Mouse (Mus musculus) natural killer cell, adult 2 months (primary cell): ENCODE results near the gene Pygm.

Source experiments
- DNase-seq, 2 experiments: peaks; one replicate each; pipeline ENCODE4 v3.0.0; 2022; ENCODE audit warnings: low spot score in 2 of 2

Pygm gene

GRCm38 (mm10) chr19:6409936-6410335 lies 25.7 kb downstream of the Pygm start:
- DNase-seq = no peak

DNA sequence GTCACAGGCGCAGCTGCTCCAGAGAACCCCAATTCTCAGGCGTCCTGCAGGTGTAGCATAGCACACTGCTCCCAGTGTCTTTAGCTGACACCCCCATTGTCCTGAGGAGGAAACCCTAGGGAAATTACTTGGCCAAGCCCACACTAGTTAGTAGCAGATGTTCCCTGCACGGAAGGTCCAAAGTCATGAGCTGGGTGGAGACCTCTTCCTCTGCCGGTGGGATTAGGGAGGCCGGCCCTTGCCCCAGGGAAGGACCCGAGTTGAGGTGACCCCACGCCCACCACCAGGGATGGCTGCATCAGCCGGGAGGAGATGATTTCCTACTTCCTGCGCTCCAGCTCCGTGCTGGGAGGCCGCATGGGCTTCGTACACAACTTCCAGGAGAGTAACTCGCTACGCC lies 28.6 kb downstream of the Pygm start:
- DNase-seq = no peak

DNA sequence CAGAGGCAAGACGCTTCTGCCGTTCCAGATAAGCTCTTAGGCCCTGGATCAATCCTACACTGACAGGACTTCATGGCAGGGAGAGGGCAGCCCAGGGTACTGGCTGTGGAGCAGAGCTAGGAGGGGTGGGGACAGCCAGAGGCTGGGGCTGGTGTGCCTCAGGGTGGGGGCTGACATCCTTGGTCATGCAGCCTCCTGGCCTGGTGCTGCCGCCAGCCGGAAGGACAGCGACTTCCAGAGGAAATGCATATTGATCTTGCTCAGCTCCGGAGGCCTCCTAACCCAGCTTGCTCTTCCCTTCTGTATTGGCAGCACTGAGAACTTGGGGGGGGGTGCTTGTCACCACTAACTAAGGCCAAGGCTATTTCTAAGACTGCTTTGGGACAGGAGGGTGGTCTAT lies 31.3 kb downstream of the Pygm start:
- no peak for DNase-seq

DNA sequence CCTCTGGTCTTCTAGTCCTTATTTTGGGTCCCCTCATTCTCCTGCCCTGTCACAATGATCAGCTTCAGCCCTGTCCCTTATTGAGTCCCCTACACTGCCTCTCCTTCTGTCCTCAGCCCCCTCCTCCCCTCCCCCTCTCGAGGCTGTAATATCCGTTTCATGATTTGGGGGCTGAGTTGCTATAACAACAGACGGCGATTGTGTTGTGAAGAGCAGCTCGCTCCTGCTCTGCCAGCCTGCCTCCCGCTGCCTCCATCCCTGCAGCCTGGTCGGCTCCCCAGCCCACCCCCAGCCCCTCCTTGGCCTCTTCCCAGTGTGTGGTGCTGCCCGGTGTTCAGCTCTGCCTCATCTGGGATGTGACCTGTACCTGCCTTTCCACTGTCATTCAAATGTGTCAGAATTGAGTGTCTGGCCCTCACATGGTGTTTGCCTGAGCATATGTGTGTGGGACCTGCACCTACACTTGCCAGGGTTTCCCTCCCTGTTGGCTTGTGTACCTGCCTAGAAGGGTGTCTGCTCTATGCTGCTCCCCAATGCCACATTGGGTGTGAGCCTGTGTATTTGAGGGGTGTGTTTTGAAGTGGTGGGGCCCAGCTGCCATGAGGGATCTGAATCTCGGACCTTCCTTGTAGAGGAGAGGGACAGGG lies 32.0 kb downstream of the Pygm start:
- no peak for DNase-seq

- DNase-seq = no peak
These were observed 32.9 kb downstream of the Pygm start for GRCm38 (mm10) chr19:6416894-6417761.

DNA sequence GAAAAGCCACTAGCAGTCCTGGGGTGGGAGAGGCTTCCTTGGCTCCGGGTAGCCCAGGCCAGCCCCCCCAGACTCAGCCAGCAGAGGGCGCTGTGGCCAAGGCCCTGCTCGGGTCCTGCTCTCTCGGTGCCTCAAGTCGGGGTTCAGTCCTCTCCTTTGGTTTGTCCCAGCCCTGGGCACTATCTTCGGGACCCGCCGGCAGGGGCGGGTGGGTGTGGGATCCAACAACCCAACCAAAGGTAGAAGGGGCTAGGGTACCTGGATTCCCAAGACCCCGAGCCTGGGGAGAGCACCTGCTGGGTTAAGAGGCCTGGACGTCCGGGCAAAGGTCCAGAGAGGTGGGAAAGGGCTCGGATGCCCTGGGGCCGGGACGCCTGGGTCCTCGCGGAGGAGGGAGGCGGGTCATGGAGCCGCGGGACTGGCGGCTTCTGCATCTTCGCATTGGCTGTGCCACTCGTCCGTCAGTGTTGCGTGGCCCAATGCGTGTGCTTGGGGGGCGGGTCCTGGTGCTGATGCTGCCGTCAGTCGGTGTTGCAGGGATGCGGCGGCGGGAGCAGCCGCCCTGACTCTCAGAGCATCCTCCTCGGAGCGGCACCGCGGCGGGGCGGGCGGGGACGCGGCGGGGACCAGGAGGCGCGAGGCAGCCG lies 34.2 kb downstream of the Pygm start, which contains the start of gene Nrxn2:
Gene Nrxn2 (plus strand): TSS at position 499 of the 647 bp plus-strand sequence.
- peak; percentile 68 to 82 for DNase-seq

GRCm38 (mm10) chr19:6418984-6419692 lies 34.9 kb downstream of the Pygm start:
- no peak for DNase-seq

DNA sequence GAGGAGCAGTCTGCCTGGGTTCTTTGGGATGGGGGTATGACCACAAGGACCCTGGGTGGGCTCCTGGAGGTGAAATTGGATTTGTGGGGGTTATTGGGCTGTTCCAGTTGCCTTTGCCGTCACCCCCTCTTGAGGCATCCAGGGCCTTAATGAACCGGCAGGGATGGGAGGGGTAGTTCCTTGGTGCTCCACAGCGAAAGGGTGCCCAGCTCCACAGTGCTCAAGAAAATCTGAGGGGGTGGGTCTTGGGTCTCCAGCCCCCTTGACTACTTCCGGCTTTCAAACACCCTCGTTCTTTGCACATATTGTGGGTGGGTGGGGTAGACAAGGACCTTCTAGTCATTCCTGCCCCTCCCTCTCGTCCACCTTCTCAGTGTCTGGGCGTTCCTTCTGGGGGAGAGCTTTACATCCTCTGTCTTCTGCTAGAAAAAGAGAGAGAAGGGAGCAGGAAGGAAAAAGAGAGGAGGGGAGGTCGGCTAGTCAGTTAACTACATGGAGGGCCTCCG lies 35.7 kb downstream of the Pygm start:
- DNase-seq = no peak

DNA sequence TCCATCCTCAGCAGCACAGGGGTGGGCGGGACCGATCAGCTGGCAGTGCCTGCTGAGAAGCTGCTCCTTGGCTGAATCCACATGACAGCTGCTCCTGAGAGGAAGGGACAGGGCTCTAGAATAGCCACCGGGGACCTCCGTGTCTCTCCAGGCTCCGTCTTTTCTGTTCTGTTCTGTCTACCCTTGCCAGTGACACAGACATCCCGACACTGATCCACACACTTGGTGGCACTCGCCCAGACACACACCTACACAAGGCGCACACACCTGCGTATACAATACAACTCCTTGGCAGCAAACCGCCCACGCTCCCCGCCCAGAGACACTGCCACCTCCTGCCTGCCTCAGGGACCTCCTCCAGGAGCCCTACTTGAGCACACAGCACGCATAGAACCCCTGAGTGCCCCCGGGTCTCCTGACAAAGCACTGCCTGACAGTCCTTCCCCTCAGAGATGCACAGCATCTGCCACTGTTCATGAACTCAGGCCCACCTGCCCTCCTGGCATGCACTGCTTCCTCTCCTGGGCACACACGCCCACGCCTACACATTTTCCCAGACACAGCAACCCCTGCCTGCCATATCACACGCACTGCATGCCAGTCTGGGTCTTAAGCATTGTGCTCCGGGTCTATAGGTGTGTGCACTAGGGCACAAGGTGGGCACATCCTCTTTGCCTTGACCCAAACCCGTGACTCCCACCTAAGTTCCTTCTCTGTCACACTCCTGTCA lies 36.4 kb downstream of the Pygm start:
- no peak for DNase-seq

DNA sequence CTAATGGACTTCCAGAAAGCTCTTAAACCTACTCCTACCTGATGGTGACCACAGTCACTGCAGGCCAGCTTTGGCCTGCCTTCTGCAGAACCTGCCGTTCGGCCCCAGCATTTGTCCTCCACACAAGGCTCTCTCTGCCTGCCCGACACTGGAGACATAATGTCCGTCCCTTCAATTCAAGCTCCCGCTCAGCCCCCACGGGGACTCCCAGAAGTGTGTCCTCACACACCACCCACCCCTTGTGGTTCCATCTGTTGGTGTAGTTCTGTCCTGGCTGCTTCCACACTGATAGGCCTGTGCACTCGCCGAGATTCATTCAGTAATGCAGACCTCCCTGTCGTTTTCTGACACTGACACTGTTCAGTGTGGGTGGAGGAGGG lies 37.0 kb downstream of the Pygm start:
- DNase-seq = no peak

DNA sequence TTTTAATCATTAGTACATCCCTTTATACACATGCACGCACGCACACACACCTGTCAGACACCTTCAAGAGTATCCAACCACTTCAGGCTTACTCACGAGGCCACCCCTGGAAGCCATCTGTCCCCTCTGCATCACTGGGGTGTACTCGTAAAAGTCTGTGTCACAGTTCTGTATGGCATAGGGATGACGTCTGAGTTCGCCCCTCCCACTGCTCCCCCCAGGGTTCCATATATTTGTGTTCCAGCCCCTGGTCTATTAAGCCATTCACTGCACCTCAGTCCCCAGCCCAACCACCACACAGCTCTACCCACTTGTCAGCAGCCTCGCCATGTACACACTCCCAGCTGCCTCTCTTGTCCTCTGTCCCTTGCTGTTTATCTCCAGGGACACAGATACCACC lies 37.8 kb downstream of the Pygm start:
- no peak for DNase-seq

DNA sequence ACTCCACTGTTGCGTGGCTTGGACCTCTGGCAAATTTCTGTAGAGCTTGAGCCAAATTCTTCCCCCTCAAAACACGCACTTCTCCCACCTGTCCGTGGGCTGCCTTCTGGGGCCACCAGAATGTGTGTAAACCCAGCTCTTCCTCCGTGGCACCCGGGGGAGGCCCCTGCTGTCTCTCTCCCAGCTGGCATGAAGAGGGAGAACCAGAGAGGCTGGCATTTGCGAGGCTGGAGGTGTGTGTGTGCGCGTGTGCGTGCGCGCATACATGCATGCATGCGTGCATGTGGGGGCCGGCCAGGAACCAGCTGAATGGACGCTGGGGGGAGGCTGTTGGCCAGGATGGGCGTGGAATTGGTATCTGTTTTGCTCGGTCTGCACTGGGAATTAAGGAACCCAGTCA lies 39.0 kb downstream of the Pygm start:
- DNase-seq = no peak

DNA sequence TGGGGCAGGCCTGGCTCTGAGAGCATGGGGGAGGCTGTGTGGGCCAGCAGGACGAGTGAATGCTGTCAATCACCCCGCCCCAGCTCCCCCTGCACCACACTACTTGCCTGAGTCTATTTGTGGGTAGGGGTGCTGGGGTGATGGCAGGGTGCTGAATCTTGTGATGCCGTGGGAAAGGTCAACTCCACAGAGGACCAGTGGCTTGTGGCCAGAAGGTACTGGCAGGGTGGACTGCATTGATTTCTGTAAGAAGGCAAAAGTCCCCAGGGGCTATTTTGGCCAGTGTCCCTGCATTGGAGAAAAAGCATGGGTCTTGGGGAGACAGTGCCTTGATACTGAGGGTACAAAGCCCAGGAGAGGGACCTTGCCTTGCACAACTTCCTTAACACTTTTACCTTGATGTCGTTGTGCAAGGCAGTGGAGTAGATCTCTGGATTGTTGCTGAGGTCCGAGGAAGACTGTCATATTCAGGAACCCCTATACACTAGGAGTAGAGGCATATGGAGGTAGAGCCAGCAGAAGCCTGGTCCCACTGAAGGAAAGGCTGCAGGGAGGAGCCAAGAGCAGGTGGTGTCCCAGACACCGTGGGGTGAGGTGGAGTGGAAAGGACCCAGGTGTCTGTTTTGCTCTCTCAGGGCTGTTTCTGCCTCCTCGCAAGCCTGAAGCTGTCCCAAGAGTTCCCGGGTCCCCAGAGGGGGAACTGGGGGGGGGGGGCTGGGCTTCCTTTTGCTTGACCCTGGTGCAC lies 40.1 kb downstream of the Pygm start:
- DNase-seq = no peak

GRCm38 (mm10) chr19:6425595-6425994 lies 41.4 kb downstream of the Pygm start:
- no peak for DNase-seq

DNA sequence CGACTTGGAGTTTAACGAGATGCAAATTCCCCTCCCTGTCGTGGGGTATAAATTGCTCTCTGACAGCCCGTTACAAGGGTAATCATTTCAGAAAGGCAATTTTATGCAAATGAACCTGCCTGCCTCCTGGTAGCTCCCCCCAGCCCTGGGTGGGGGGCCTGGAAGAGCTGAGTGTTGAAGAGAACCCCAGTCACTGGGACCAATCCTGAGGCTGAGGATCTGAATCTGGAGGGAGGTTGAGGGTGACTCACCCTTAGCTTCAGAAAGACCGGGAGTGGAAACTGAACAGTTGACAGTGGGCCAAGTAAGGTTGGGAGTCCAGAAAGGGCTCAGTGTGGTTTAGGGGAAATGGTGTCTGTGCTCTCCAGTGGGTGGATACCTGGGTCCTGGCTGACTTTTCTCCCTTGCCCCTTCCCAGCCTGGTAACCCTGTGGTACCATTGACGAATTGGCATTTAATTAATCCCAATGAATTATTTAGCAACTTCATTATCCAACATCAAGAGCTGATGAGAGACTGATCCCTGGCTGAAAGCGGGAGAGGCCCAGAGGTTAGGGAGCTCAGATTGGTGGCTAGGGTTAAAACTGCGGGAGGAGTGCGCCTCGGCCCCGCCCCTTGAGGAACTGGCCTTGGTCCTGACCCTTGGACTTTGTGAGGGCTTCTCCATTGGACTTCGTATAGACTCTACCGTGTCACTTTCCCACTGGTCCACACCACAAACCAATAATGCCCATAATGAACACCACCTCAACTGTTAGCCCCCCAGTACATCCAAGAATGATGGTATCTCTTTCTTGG lies 42.7 kb downstream of the Pygm start:
- peak in 1 of 2 experiments; percentile 54 for DNase-seq

- no peak for DNase-seq
These were observed 43.6 kb downstream of the Pygm start for GRCm38 (mm10) chr19:6427653-6428434.

DNA sequence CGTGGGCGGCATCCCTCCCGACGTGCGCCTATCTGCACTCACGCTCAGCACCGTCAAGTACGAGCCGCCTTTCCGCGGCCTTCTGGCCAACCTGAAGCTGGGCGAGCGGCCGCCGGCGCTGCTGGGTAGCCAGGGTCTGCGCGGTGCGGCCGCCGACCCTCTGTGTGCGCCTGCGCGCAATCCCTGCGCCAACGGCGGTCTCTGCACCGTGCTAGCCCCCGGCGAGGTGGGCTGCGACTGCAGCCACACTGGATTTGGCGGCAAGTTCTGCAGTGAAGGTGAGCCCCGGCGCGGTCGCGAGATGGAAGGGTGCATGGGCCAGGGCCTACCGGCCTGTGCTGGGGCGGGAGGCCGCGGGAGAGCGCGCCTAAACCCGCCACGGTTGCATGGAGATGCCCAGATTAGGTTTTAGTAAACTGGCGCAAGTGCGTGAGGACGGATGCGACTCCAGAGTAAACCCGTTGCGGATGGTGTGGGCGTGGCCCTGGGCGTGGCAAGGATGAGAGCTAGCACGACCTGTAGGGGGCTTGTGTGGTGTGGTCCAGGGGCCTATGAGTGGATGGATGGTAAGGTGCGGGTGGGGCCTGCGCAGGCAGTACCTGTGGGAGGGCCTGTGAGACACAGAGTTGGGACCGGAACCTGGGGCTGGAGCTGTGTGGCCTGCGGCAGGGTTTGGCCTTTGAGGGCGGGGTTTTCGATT lies 44.5 kb downstream of the Pygm start:
- DNase-seq = no peak

DNA sequence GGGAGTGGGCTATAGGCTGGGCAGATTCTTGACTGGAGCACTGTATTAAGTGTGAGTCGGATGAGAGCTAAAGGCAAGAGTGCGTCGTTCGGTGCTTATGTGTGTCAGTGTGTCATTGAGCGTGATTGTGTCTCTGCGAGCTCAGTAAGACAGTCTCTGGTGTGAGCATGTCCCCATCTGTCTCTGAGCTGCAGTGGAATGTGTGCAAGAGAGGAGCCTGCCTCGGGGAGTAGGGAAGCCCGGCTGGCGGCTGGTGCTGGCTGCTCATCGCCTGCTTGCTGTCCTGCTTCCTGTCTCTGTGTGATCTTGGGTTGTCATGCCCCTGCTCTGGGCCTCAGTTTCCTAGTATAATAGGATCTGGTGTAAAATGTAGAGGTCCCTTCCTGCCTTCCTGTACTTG lies 58.8 kb downstream of the Pygm start:
- no peak for DNase-seq
